Mouse (Mus musculus) cortical plate, adult 2 months (tissue): Measurements from ENCODE around the gene Immp2l.

Source experiments
- CTCF ChIP-seq: fragments of 200-500 bp; IDR thresholded peaks from 2 replicates; pipeline ENCODE4 v1.5.1; 2011; ENCODE audit warnings: mild to moderate bottlenecking, control low read depth, low read length; ENCODE audit not compliant: insufficient read depth; ENCODE audit errors: extremely low read depth
- POLR2A ChIP-seq: fragments of 200-500 bp; IDR thresholded peaks from 2 replicates; pipeline ENCODE4 v1.6.1; 2011; ENCODE audit warnings: mild to moderate bottlenecking, low read length, control low read depth; ENCODE audit not compliant: insufficient read depth; ENCODE audit errors: extremely low read depth

- TF ChIP-seq CTCF (peak; percentile 28; the same call in 1 of the 2 replicates), POLR2A (no peak)
Observed at GRCm38 (mm10) chr12:41097406-41097805, 73.5 kb downstream of the Immp2l start.
